Mouse (Mus musculus): ENCODE results near the gene Mrpl20.

DNA sequence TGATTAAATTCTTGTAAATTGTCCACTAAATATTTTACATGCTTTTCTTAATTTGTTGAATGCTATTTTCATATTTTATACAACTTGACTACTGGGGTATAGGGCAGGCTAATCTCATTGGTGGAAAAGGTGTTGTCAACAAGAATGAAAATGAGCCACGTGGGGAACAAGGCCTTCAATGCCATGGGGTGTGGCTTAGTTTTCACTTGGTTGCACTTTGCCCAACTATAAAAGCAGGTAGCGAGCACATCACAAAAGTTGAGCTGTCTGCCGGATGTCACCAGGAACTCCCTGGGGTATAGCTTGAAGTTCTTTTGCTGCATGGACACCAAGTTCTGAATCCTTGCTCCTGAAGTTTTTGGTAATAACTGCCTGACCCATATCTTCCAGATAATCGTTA lies 14.9 kb downstream of the Mrpl20 start:
- TF ChIP-seq POLR2A (IDR thresholded peaks at IDR 0.05; ENCODE audit: insufficient read depth, low read depth, low read length), result no peak
- no peak for TF ChIP-seq CTCF (IDR thresholded peaks at IDR 0.05)

Measured in heart, adult 2 months (tissue).